Mouse (Mus musculus): ENCODE data around the gene Gal3st2. TPM values are rescaled to one million over a fixed set of nuclear protein-coding genes. Genes with fewer than 3 reads are reported as not detected.
"Not testable (repeated sequence)": the region's sequence is repeated elsewhere in the genome, so short reads cannot be mapped to it uniquely, and the experiment has no call there.

Gal3st2 gene
- total RNA-seq (2014; rRNA removed) (0.37 TPM in 1 of 2 replicates, not detected in the other), polyA plus RNA-seq (2012; rRNA removed) (not detected in 2 replicates)

GRCm38 (mm10) chr1:93861048-93861447 is at the start of gene Gal3st2:
Gene Gal3st2, plus strand, starts transcription at chr1:93861306.
- not testable (repeated sequence) for DNase-seq (ENCODE audit: extremely low read depth, low read depth, low spot score); H3K4me1 ChIP-seq (ENCODE audit: control insufficient read depth, insufficient read depth, low read length); H3K9ac ChIP-seq (ENCODE audit: low read depth, low read length); H3K27ac ChIP-seq (replicated peaks; ENCODE audit: insufficient read depth, low read depth, low read length); H3K36me3 ChIP-seq (ENCODE audit: control insufficient read depth, insufficient read depth, low read length); H3K27me3 ChIP-seq (ENCODE audit: control insufficient read depth, insufficient read depth, low read length); H3K4me3 ChIP-seq (ENCODE audit: insufficient read depth, low read depth, low read length); H3K79me2 ChIP-seq (ENCODE audit: control insufficient read depth, insufficient read depth, low read length)
- 69% methylated on average over 2 of the region's 2 CpGs for WGBS

GRCm38 (mm10) chr1:93811495-93812039 is 49.5 kb upstream of the Gal3st2 start:
- H3K36me3 ChIP-seq (ENCODE audit: control insufficient read depth, insufficient read depth, low read length), result peaks cover 33% of the 10 kb centered on the region
- DNase-seq (ENCODE audit: extremely low read depth, low read depth, low spot score), result no peak
- no peak overlapping the region for H3K9ac ChIP-seq (ENCODE audit: low read depth, low read length)
- H3K4me3 ChIP-seq (ENCODE audit: insufficient read depth, low read depth, low read length), result no peak overlapping the region
- no peak overlapping the region for H3K27ac ChIP-seq (replicated peaks; ENCODE audit: insufficient read depth, low read depth, low read length)
- no peak for TF ChIP-seq POLR2A (IDR thresholded peaks at IDR 0.05; ENCODE audit: extremely low read depth, insufficient read depth, low read length)
- TF ChIP-seq CTCF (IDR thresholded peaks at IDR 0.05; ENCODE audit: low read depth, low read length), result no peak
- 94% methylated on average over 8 of the region's 8 CpGs for WGBS
- no peaks in the 10 kb centered on the region for H3K27me3 ChIP-seq (ENCODE audit: control insufficient read depth, insufficient read depth, low read length)
- no peaks in the 10 kb centered on the region for H3K79me2 ChIP-seq (ENCODE audit: control insufficient read depth, insufficient read depth, low read length)
- no peaks in the 10 kb centered on the region for H3K4me1 ChIP-seq (ENCODE audit: control insufficient read depth, insufficient read depth, low read length)

- no peak for TF ChIP-seq POLR2A (IDR thresholded peaks at IDR 0.05; ENCODE audit: extremely low read depth, insufficient read depth, low read length)
- H3K4me3 ChIP-seq (ENCODE audit: insufficient read depth, low read depth, low read length), result no peak overlapping the region
- no peaks in the 10 kb centered on the region for H3K79me2 ChIP-seq (ENCODE audit: control insufficient read depth, insufficient read depth, low read length)
- no peak overlapping the region for H3K27ac ChIP-seq (replicated peaks; ENCODE audit: insufficient read depth, low read depth, low read length)
- no peaks in the 10 kb centered on the region for H3K4me1 ChIP-seq (ENCODE audit: control insufficient read depth, insufficient read depth, low read length)
- no peak for DNase-seq (ENCODE audit: extremely low read depth, low read depth, low spot score)
- 90% methylated on average over 8 of the region's 8 CpGs for WGBS
- H3K36me3 ChIP-seq (ENCODE audit: control insufficient read depth, insufficient read depth, low read length), result peaks cover 29% of the 10 kb centered on the region; the same call in 1 of the 2 replicates
- H3K27me3 ChIP-seq (ENCODE audit: control insufficient read depth, insufficient read depth, low read length), result no peaks in the 10 kb centered on the region
- no peak overlapping the region for H3K9ac ChIP-seq (ENCODE audit: low read depth, low read length)
These were observed 43.1 kb upstream of the Gal3st2 start for GRCm38 (mm10) chr1:93817823-93818532.

- no peak for TF ChIP-seq POLR2A (IDR thresholded peaks at IDR 0.05; ENCODE audit: extremely low read depth, insufficient read depth, low read length)
- TF ChIP-seq CTCF (IDR thresholded peaks at IDR 0.05; ENCODE audit: low read depth, low read length), result no peak
- no peaks in the 10 kb centered on the region for H3K79me2 ChIP-seq (ENCODE audit: control insufficient read depth, insufficient read depth, low read length)
- H3K4me1 ChIP-seq (ENCODE audit: control insufficient read depth, insufficient read depth, low read length), result no peaks in the 10 kb centered on the region
- peaks cover 22% of the 10 kb centered on the region; the same call in 1 of the 2 replicates for H3K36me3 ChIP-seq (ENCODE audit: control insufficient read depth, insufficient read depth, low read length)
- H3K27ac ChIP-seq (replicated peaks; ENCODE audit: insufficient read depth, low read depth, low read length), result no peak overlapping the region
- DNase-seq (ENCODE audit: extremely low read depth, low read depth, low spot score), result no peak
- no peak overlapping the region for H3K4me3 ChIP-seq (ENCODE audit: insufficient read depth, low read depth, low read length)
- no peaks in the 10 kb centered on the region for H3K27me3 ChIP-seq (ENCODE audit: control insufficient read depth, insufficient read depth, low read length)
- 82% methylated on average over 7 of the region's 7 CpGs for WGBS
- no peak overlapping the region for H3K9ac ChIP-seq (ENCODE audit: low read depth, low read length)
These were observed 42.4 kb upstream of the Gal3st2 start for GRCm38 (mm10) chr1:93818722-93819121.

GRCm38 (mm10) chr1:93823796-93824495 is 37.2 kb upstream of the Gal3st2 start:
- peaks cover 4% of the 10 kb centered on the region; the same call in 1 of the 2 replicates for H3K36me3 ChIP-seq (ENCODE audit: control insufficient read depth, insufficient read depth, low read length)
- WGBS, result 77% methylated on average over 3 of the region's 3 CpGs
- H3K27me3 ChIP-seq (ENCODE audit: control insufficient read depth, insufficient read depth, low read length), result no peaks in the 10 kb centered on the region
- DNase-seq (ENCODE audit: extremely low read depth, low read depth, low spot score), result no peak
- no peak overlapping the region for H3K9ac ChIP-seq (ENCODE audit: low read depth, low read length)
- no peak overlapping the region for H3K27ac ChIP-seq (replicated peaks; ENCODE audit: insufficient read depth, low read depth, low read length)
- no peaks in the 10 kb centered on the region for H3K79me2 ChIP-seq (ENCODE audit: control insufficient read depth, insufficient read depth, low read length)
- H3K4me1 ChIP-seq (ENCODE audit: control insufficient read depth, insufficient read depth, low read length), result peaks cover 2% of the 10 kb centered on the region; the same call in 1 of the 2 replicates
- no peak overlapping the region for H3K4me3 ChIP-seq (ENCODE audit: insufficient read depth, low read depth, low read length)
- no peak for TF ChIP-seq POLR2A (IDR thresholded peaks at IDR 0.05; ENCODE audit: extremely low read depth, insufficient read depth, low read length)
- no peak for TF ChIP-seq CTCF (IDR thresholded peaks at IDR 0.05; ENCODE audit: low read depth, low read length)

Measured in liver, adult 2 months (tissue).